Mouse (Mus musculus): ENCODE measurements around the gene Trpm5.

Trpm5 gene

DNA sequence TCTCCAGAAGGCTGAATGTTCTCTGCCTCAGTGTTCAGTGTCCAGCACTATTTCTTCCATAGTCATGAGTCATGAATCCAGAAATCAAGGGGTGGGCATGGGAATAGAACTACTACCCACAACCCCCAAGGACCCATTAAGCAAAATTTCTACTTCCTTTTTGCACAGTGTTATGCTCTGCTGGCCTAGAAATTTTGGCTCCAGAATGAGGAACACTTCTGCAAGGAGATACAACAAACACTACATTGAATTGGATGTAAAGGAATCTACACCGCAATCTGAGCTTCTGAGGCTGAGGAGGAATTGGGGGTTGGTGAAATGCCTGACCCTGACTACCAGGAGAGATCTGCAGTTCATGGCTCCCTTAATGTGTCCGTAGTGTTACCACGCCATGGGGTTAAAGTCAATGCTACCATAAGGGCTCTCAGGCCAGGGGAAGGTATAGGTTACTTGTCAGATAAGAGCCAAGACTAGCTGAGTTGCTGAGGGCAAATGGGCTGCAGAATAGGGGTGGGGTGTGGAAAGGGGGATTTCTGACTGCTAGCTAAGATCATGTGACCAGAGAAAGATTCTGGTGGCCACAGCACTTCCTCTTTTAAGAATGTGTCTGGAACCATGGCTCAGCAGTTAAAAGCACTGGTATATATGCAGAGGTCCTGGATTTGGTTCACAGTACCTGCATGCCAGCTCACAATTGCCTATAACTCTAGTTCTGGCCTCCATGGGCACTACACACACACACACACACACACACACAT, 56.1 kb downstream of the Trpm5 start:
- no peak for DNase-seq (ENCODE audit: low read depth)

DNA sequence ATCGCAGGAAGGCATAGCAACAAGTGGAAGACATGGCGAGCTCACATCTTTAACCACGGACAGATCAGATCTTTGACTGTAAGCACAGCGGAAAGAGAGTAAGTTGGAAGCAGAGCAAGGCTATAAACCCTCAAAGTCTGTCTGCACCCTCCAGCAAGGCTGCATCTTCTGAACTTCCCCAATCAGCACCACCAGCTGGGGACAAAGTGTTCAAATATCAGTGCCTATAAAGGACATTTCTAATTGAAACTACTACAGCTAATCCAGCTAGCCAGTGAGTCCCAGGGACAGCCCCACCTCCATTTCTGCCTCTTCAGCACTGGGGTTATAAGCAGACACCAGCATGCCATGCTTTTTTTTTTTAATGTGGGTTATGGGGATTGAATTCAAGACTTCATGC, 57.1 kb downstream of the Trpm5 start:
- DNase-seq (ENCODE audit: low read depth): no peak

DNA sequence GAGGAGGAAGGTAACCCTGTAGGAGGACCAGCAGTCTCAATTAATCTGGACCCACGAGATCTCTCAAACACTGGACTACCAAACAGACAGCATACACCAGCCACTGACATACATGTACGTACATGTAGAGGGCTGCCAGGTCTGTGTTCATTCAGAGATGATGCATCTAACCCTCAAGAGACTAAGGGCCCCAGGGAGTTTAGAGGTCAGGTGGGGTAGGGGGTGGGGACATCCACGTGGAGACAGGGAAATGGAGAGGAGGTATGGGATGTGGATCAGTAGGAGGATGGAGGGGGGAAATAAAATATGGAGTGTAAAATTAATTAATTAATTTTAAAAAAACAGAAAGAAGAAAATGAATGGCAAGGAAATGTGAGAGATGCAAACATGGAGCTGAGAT, 57.7 kb downstream of the Trpm5 start:
- no peak for DNase-seq (ENCODE audit: low read depth)

DNA sequence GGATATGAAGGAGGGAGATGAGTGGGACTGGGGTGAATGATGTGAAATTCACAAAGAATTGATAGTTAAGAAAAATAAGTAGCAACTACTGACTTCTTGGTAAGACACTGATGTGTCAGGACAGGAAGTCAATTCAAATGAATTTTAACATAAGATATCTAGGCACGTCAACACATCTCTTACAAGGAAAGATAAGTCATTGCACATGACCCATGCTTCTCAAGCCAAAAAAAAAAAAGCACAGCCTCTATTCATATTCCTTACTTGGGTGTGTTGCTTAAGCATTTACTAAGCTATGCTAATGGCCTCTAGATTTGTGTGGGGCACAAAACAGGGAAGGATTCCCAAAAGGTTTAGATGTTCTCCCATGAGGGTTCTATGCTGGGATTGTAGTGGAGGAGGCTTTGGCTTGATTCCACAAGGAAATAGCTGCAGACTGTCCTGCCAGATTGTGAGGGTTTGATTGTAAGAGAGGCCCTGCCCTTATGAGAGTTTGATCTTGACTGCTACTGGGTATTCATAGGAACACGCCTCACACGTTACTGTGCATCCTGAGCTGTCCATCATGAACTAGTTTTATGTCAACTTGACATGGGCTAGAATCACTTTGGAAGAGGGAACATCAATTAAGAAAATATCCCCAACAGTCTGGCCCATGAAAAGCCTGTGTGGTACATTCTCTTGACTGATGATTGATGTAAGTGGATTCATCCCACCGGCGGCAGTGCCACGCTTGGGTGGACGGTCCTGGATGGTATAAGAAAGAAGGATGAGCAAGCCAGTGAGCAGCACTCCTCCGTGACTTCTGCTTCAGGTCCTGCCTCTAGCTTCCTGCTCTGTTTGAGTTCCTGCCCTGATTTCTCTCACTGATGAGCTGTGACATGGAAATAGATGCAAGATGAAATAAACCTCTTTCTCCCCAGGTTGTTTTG, 59.7 kb downstream of the Trpm5 start:
- DNase-seq (ENCODE audit: low read depth): no peak

DNA sequence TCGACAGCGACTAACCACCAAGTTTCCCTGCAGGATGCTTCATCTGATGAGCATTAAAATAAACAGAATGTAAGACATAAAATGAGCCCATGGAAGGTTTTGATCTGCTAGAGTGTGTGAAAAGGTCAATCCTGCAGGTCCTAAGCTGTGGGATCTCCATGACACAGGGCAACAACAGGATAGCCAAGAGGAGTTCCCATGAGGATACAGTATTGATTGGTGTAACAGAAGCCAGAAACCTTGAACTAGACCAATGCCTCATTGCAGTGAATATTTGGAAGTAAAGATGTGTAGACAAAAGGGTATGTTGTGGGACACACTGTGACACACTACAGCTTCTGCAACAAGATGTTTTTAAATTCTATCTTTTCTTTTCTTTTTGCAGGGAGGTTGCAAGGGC, 60.3 kb downstream of the Trpm5 start:
- DNase-seq (ENCODE audit: low read depth): no peak

DNA sequence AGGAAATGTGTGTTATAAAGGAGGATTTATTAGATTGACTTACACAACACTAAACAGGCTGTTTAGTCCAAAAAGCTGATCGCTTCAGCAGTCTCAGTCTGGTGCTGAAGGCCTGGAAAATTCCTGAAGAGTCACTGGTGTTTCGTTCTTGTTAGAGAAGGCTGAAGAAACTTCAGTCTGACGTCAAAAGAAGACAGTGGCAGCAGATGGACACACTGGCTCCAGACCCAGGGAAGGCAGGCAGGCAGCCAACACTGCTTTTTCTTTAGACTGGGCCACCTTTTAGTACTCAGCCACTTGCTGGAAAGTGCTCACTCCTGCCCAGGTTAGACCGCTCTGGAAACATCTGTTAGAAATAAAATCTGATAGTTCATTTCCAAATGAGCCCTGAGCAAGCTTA, 60.9 kb downstream of the Trpm5 start:
- DNase-seq (ENCODE audit: low read depth): no peak

DNA sequence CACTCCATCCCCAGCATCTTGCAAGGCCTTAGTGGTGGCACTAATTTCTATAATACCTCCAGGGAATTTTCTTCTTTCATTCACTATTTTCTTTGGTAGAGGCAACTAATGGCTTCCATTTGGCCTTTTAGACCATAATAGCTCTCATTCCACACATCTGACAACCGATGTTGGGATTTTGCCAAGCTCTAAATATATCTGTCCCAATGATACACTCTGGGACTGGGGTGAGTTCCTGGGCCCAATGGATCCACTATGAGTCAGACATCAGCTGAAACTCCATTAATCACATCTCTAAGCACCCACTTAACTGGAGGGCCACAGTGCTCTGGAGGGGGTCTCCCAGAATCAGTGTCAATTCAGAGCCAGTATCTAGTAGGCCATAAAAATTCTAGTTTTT, 62.6 kb downstream of the Trpm5 start:
- no peak for DNase-seq (ENCODE audit: low read depth)

DNA sequence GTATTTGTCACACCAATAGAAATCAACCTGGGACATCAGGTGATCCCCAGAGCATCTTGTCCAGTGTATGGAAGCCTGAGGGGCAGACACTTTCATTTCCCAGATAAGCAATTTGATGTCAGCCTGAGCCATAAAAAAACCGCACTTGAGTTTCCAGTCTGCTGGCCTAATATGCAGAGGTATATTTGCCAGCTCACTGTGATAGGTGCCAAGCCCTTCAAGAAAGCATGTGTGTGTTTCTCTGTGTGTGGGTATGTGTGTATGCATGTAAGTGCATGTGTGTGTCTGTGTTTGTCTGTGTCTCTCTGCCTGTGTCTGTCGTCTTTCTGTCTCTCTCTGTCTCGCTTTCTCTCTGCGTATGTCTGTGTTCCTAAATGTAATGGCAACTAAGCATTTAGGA, 67.2 kb downstream of the Trpm5 start:
- DNase-seq (ENCODE audit: low read depth): no peak

DNA sequence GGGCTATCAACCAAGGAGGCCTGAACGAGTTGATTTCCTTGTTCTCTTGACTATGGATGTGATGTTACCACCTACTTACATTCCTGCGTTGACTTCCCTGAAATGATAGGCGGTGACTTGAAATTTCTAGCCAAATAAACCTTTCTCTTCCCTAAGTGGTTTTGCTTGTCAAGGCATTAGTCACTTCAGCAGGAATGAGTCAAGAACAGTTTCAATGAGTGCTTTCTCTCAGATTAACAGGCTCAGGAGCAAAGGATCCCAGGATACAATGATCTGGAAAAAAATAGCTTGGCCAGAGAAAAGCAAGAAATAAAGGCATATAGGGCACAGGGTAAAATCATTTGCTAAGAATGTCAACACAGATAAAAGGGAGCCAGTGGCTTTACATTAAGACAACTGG, 68.9 kb downstream of the Trpm5 start:
- no peak for DNase-seq (ENCODE audit: low read depth)

DNA sequence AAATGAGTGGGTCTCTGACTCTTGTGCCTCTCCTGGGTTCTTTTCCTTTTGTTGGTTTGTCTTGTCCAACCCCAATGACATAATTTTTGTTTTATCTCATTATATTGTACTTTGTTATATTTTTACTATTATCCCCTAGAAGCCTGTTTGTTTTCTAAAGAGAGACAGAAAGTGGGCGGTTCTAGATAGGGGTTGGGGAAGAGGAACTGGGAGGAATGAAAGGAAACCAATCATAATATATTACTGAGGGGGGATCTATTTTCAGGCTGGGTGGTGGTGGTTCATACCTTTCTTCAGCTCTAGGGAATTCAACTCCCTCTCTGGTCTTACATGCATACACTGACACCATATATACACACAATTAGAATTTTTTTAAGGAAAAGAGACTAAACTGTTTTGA, 70.1 kb downstream of the Trpm5 start:
- DNase-seq (ENCODE audit: low read depth): no peak

DNA sequence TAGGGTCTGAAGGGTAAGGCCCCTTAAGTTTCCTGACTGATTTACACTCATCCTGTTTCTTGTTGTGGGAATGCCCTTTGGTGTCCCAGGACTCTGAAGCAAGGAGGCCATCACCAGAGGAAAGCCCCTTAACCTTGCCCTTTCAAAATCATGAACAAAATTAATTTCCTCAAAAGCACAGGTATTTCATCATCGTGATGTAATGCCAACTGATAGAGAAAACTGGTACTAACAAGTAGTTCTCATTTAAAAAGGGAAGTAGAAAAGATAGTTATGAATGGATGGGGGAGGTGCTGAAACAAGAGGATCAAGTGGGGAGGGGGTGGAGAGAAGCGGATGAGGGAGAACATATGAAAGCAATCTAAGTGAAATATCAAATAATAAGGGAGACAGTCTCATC, 70.9 kb downstream of the Trpm5 start:
- DNase-seq (ENCODE audit: low read depth): no peak

DNA sequence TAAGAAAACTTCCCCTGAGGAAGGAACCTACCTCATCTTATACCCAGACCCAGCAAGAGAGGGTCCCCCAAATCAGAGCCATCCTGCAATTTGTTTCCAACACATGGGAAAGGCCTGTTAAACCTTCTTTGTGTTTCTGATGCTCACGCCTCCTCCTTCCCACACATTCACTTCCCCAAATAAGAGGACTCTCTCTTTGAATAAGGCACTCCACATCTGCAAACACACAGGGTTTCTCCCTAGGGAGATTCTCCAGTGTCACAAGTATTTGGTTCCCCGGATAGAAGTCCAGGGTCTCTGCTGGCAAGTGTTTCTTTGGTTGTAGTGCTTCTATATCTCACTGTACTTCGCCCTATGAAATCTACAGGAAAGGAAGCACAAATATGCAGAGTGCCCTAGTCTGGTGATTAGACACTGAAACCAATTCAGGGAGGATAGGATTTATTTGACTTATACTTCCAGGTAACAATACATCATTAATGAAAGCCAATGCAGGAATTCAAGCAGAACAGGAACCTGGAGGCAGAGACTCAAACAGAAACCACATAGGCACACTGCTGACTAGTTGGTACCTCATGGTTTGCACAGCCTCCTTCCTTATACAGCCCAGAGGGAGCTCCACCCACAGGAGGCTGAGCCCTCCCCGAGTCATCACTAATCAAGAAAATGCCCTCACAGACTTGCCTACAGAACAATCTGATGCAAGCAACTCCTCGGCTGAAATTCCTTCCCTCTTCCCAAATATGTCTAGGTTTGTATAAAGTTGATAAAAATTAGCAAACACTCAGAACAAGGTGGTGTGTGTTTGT, 72.9 kb downstream of the Trpm5 start:
- DNase-seq (ENCODE audit: low read depth): no peak

DNA sequence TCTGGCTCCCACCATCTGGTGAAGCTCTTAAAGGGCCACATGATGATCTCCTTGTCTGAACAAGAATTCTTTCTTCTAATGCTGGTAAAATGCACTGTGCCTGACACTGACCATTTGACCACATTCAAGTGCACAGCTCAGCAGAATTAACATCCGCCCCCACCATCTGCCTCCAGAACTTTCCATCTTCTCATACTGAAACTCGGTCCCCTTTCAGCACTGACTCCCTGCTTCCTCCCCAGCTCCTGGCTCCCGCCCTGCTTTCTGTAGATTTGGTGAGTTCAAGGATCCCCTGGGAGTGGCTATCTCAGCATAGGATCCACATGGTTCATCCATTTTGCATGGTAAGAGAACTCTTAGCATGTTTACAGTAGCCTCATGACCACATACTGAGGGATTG, 73.7 kb downstream of the Trpm5 start:
- DNase-seq (ENCODE audit: low read depth): no peak

DNA sequence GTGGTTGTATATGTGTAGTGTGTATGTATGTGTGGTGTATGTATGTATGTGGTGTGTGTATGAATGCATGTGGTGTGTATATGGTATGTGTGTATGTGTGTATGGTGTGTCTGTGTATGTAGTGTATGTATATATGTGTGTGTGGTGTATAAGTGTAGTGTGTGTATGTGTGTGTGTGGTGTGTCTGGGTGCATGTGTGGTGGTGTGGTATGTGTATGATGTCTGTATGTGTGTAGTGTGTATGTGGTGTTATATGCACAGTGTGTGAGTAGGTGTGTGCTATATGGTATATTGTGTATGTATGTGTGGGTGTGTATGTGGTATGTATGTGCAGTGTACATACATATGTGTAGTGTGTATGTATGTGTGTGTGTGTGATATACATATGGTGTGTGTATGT, 74.4 kb downstream of the Trpm5 start:
- no peak for DNase-seq (ENCODE audit: low read depth)

Data from c-Kit-positive CD71-positive TER-119-negative erythroid progenitor cells, embryonic 14.5 days (primary cell).